Mouse (Mus musculus) left cerebral cortex, adult 6 months (tissue): ENCODE results near the gene Olfr1058. TPM values are rescaled to one million over a fixed set of nuclear protein-coding genes. Genes with fewer than 3 reads are reported as not detected.

Experiments used
- long read RNA-seq, 2 experiments: library from polyadenylated mRNA; unstranded; transcript quantifications; one replicate each; pipeline ENCODE4 v2.0.0; 2019 to 2020
- polyA plus RNA-seq: library from polyadenylated mRNA; unstranded; fragments of <200 nt; fragmentation: Nextera tagmentation; gene quantifications from 2 replicates; pipeline ENCODE4 v1.2.3, GENCODE M21; 2021

The Olfr1058 gene
- polyA plus RNA-seq = not detected in 2 replicates
- long read RNA-seq, experiment 1 = 0 reads
- long read RNA-seq, experiment 2 = 0 reads

DNA sequence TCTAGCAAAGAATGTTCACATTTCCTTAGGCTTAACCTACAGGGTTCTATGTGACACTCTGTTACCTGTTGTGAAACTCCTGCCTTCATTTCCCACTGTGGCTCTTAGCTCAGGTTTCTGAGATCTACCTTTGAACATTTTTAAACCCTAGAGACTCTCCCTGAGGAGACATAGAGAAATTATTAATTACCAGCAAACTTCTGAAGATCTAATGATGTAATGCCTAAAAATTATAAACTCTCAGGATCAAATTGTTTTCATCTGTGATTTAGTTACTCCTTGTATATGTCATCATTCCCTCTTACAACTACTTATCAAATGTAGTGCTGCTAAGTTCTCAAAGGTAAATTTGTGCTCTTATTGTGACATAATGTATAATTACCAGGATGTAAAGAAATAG lies at the start of gene Olfr1058:
Olfr1058 (minus strand) TSS at position 101 of the 400 bp plus-strand sequence.

DNA sequence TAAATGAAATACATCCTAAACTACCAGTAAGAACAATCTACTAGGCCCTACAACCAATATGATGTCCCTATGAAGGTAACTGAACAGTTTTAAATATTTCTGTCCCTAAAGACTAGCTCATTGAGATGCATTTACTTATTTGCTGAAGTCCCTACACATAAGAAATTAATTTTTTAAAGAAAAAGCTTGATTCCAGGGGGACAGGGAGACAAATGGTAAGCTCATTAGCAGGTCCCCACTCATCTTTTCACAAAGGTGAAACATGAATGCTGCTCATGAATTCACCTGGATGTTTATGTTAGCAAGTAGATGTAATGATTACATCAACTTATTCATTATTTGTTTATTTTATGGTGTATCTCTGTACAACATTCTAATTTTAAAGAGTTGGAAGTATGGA lies 38.3 kb upstream of the Olfr1058 start, which contains the start of gene Olfr1062:
Olfr1062 (minus strand) TSS at position 101 of the 400 bp plus-strand sequence.

DNA sequence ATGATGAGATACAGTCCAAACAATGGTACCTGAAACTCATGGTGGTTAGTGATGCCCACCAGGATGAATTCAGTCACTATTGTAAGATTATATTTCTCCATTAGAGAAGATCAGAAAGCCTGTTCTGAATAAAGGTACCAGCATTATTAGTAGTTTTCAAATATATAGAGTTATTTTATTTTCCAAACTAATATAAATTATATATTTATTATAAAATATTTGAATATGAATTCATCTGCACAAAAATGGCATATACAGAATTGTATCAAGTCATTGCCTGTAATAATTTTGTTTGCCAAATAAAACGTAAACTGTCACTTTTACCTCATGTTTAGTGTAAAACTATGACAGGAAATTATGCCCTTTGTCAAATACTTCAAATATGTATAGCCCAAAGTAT lies 25.6 kb upstream of the Olfr1058 start, which contains the start of gene Olfr1061:
Olfr1061 (minus strand) TSS at position 101 of the 400 bp plus-strand sequence.

DNA sequence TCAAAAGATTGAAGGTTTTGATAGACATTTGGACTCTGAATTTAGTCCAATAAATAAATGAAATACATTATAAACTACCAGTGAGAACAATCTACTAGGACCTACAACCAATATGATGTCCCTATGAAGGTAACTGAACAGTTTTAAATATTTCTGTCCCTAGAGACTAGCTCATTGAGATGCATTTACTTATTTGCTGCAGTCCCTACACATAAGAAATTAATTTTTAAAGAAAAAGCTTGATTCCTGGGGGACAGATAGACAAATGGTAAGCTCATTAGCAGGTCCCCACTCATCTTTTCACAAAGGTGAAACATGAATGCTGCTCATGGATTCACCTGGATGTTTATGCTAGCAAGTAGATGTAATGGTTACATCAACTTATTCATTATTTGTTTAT lies 10.1 kb downstream of the Olfr1058 start, which contains the start of gene Olfr1057:
Olfr1057 (minus strand) TSS at position 101 of the 400 bp plus-strand sequence.

DNA sequence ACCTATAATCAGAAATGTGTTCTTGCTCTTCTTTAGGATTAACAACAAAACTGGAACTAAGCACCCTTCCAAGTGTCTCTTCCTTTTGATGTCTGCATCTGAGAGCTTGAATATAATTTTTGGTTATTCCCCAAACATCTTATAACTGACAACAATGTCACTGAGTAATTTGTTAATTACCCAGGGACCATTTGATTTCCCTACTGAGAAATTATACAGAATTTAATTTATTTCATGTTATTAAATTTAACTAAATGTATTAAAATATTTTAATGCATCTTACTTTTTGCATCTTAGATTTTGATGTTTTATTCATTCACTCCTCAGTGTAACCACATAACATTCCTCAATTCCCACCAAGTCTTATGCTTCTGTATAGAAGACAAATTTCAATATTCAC lies 26.0 kb downstream of the Olfr1058 start, which contains the start of gene Olfr1056:
Olfr1056 (minus strand) TSS at position 101 of the 400 bp plus-strand sequence.

DNA sequence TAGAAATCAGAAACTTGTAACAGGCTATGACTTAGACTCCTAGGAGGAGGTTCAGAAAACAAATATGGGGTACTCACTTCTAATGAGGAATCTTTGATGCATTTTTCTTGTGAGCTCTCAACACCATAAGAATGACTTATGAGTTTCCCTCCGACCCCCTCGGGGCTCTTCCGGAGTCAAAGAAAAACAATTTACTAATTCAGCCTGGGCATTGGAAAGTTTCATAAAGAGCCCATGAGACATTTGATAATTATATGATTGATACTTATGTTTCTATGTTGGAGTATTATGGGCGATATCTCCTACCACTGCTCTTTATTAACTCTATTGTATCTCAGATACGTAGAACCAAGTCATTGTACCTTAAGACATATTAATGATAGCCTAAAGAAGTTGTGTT lies 38.2 kb downstream of the Olfr1058 start, which contains the start of gene Olfr1055:
Olfr1055 (minus strand) TSS at position 101 of the 400 bp plus-strand sequence.

DNA sequence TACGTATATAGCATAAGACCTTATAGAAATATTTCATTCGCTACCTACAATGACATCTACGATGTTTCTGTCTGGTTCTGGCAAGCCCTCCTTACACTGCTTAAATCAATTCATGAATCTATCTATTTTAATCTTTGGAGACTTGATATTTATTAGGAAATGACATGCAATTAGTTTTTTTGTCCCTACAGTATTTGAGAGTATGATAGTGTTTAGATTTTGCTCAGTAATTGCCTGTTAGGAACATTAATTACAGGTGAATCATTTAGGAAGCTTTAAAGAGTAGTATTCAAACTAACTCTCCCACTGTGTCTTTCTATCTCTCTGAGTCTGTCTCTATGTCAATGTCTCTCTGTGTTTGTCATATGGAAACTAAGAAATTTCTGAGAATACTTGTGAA lies 53.0 kb downstream of the Olfr1058 start, which contains the start of gene Olfr1054:
Olfr1054 (minus strand) TSS at position 101 of the 400 bp plus-strand sequence.

Other genes starting within 250 kb of the Olfr1058 start
- gene Olfr1040, start 241.8 kb downstream of the Olfr1058 start, polyA plus RNA-seq = not detected in 2 replicates
- gene Olfr1042, start 226.7 kb downstream of the Olfr1058 start, polyA plus RNA-seq = not detected in 2 replicates
- gene Olfr1043, start 221.0 kb downstream of the Olfr1058 start, polyA plus RNA-seq = not detected in 2 replicates
- gene Olfr1044, start 210.7 kb downstream of the Olfr1058 start, polyA plus RNA-seq = not detected in 2 replicates
- gene Olfr52, start 202.9 kb downstream of the Olfr1058 start, polyA plus RNA-seq = not detected in 2 replicates
- not detected in 2 replicates for gene Olfr1045, start 185.6 kb downstream of the Olfr1058 start, polyA plus RNA-seq
- not detected in 2 replicates for gene Olfr1046, start 169.2 kb downstream of the Olfr1058 start, polyA plus RNA-seq
- gene Olfr1047, start 157.2 kb downstream of the Olfr1058 start, polyA plus RNA-seq = not detected in 2 replicates
- gene Olfr1048, start 148.3 kb downstream of the Olfr1058 start, polyA plus RNA-seq = not detected in 2 replicates
- not detected in 2 replicates for gene Olfr1049, start 130.2 kb downstream of the Olfr1058 start, polyA plus RNA-seq
- gene Olfr1051, start 109.5 kb downstream of the Olfr1058 start, polyA plus RNA-seq = not detected in 2 replicates
- gene Olfr1052, start 96.1 kb downstream of the Olfr1058 start, polyA plus RNA-seq = not detected in 2 replicates
- gene Olfr1053, start 73.3 kb downstream of the Olfr1058 start, polyA plus RNA-seq = not detected in 2 replicates
- not detected in 2 replicates for gene Olfr1054, start 53.1 kb downstream of the Olfr1058 start, polyA plus RNA-seq
- not detected in 2 replicates for gene Olfr1055, start 38.3 kb downstream of the Olfr1058 start, polyA plus RNA-seq
- not detected in 2 replicates for gene Olfr1056, start 26.1 kb downstream of the Olfr1058 start, polyA plus RNA-seq
- gene Olfr1057, start 10.2 kb downstream of the Olfr1058 start, polyA plus RNA-seq = not detected in 2 replicates
- not detected in 2 replicates for gene Olfr1061, start 25.5 kb upstream of the Olfr1058 start, polyA plus RNA-seq
- gene Olfr1062, start 38.2 kb upstream of the Olfr1058 start, polyA plus RNA-seq = not detected in 2 replicates
- gene Olfr1065, start 62.0 kb upstream of the Olfr1058 start, polyA plus RNA-seq = not detected in 2 replicates
- not detected in 2 replicates for gene Olfr1066, start 67.7 kb upstream of the Olfr1058 start, polyA plus RNA-seq
- not detected in 2 replicates for gene Olfr228, start 98.8 kb upstream of the Olfr1058 start, polyA plus RNA-seq
- not detected in 2 replicates for gene Olfr1076, start 119.9 kb upstream of the Olfr1058 start, polyA plus RNA-seq
- gene Olfr1079, start 153.9 kb upstream of the Olfr1058 start, polyA plus RNA-seq = not detected in 2 replicates
- gene Olfr1080, start 169.7 kb upstream of the Olfr1058 start, polyA plus RNA-seq = not detected in 2 replicates
- gene Olfr1082, start 210.4 kb upstream of the Olfr1058 start, polyA plus RNA-seq = not detected in 2 replicates